Mouse (Mus musculus): ENCODE measurements at regions not wholly inside any gene's neighbourhood (a gene's known extent, or its start where the extent isn't known, plus 50 kb on each side); places are given as distances from the start of the nearest gene placed in this dataset.
A peak's percentile ranks its signal among the peaks of the same experiment; 100 is the strongest.
"Not testable (repeated sequence)": the region's sequence is repeated elsewhere in the genome, so short reads cannot be mapped to it uniquely, and the experiment has no call there.

DNA sequence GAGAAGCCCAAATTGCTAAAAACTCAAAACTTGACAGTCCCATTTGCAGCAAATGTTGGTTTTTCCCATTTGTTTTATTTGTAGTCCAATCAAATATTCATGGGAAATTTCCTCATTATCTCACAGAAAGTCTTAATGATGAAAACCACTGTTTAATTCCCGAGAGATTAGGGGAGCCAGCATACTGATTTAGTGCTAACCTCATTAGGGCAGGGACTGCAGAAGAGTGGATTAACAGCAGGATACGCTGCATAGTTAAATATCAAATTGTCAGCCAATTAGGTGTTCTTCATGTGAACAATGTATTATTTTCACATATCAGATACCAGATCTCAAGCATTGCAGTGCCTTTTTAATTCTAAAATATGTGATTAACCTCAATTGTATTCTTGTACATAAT lies 264.0 kb upstream of the 4933412E24Rik start:
- Histone ChIP-seq H3K36me3 (ENCODE audit: control insufficient read depth, insufficient read depth, low read length) (no peaks in the 10 kb centered on the region), H3K4me3 (ENCODE audit: low read depth, low read length) (no peak overlapping the region), H3K9me3 (ENCODE audit: control insufficient read depth, low read length) (no peaks in the 10 kb centered on the region), H3K4me2 (ENCODE audit: low read depth, low read length) (no peak overlapping the region), H3K4me1 (ENCODE audit: control insufficient read depth, insufficient read depth, low read length) (no peaks in the 10 kb centered on the region), H3K27me3 (replicated peaks; ENCODE audit: control insufficient read depth, insufficient read depth, low read length) (no peaks in the 10 kb centered on the region), H3K9ac (ENCODE audit: low read depth, low read length) (no peak overlapping the region), H3K27ac (replicated peaks; ENCODE audit: low read depth, low read length) (no peak overlapping the region)
- DNase-seq (ENCODE audit: low spot score) = peak; percentile 13
- ATAC-seq (ENCODE audit: low read depth) = peak; percentile 65; the same call in 1 of the 2 replicates
- WGBS = 74% methylated on average over 2 of the region's 2 CpGs

DNA sequence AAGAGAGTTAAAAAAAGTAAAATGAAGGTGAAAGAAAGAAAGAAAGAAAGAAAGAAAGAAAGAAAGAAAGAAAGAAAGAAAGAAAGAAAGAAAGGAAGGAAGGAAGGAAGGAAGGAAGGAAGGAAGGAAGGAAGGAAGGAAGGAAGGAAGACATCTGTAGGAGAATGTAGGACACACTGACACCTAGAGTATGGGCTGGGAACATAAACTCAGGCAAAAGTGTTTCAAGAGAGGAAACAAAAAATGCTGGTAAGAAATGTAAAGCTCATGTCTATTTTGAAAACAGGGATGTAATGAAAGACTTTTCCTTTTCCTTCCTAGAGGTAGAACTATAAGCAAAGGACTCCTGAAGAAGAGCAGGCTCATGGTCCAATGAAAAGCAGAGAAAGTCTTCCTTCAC lies 237.2 kb upstream of the 4933412E24Rik start:
- ATAC-seq (ENCODE audit: low read depth); H3K4me1 ChIP-seq (ENCODE audit: control insufficient read depth, insufficient read depth, low read length); H3K9me3 ChIP-seq (ENCODE audit: control insufficient read depth, low read length); DNase-seq (ENCODE audit: low spot score); H3K27me3 ChIP-seq (replicated peaks; ENCODE audit: control insufficient read depth, insufficient read depth, low read length); H3K4me2 ChIP-seq (ENCODE audit: low read depth, low read length); H3K4me3 ChIP-seq (ENCODE audit: low read depth, low read length); H3K36me3 ChIP-seq (ENCODE audit: control insufficient read depth, insufficient read depth, low read length); H3K9ac ChIP-seq (ENCODE audit: low read depth, low read length); H3K27ac ChIP-seq (replicated peaks; ENCODE audit: low read depth, low read length): not testable (repeated sequence)

DNA sequence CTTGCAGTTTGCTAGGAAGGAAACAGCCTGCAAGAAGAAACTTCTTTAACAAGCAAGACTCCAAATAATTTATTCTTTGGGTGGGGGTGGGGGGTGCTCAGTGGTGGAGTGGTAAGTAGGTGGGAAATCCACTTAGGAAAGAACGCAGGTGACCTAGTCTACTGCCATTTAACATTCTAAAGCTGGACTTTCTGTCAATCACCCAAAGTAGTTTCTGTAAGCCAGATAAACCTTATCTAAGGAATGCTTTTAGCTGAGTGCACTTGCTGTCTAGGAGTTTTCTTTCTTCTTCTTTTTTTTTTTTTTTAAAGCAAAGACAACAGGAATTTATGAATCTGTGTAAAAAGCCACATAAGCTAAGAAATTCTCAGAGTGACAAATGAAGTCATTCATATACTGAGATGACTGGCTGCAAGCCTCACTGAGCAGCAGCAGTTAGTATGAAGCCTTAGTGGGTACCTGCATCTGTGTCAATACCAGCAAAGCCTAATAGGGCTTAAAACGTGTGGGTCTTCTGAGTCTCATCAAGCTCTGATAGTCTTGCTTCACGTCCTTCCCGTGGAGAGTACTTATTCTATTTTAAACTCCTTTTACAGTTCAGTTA lies 210.0 kb upstream of the 4933412E24Rik start:
- DNase-seq (ENCODE audit: low spot score) = no peak
- Histone ChIP-seq H3K9me3 (ENCODE audit: control insufficient read depth, low read length) (no peaks in the 10 kb centered on the region), H3K4me3 (ENCODE audit: low read depth, low read length) (no peak overlapping the region), H3K36me3 (ENCODE audit: control insufficient read depth, insufficient read depth, low read length) (no peaks in the 10 kb centered on the region), H3K27me3 (replicated peaks; ENCODE audit: control insufficient read depth, insufficient read depth, low read length) (no peaks in the 10 kb centered on the region), H3K4me1 (ENCODE audit: control insufficient read depth, insufficient read depth, low read length) (no peaks in the 10 kb centered on the region), H3K4me2 (ENCODE audit: low read depth, low read length) (no peak overlapping the region), H3K27ac (replicated peaks; ENCODE audit: low read depth, low read length) (no peak overlapping the region), H3K9ac (ENCODE audit: low read depth, low read length) (no peak overlapping the region)
- no peak for ATAC-seq (ENCODE audit: low read depth)
- 71% methylated on average over 4 of the region's 4 CpGs for WGBS

- ATAC-seq (ENCODE audit: low read depth) (no peak), DNase-seq (ENCODE audit: low spot score) (no peak)
- Histone ChIP-seq H3K4me3 (ENCODE audit: low read depth, low read length) (no peak overlapping the region), H3K36me3 (ENCODE audit: control insufficient read depth, insufficient read depth, low read length) (no peaks in the 10 kb centered on the region), H3K27me3 (replicated peaks; ENCODE audit: control insufficient read depth, insufficient read depth, low read length) (no peaks in the 10 kb centered on the region), H3K4me2 (ENCODE audit: low read depth, low read length) (no peak overlapping the region), H3K27ac (replicated peaks; ENCODE audit: low read depth, low read length) (no peak overlapping the region), H3K9me3 (ENCODE audit: control insufficient read depth, low read length) (no peaks in the 10 kb centered on the region), H3K9ac (ENCODE audit: low read depth, low read length) (no peak overlapping the region), H3K4me1 (ENCODE audit: control insufficient read depth, insufficient read depth, low read length) (no peaks in the 10 kb centered on the region)
Observed at GRCm38 (mm10) chr15:60195070-60195469, 178.7 kb upstream of the 4933412E24Rik start.

- ATAC-seq (ENCODE audit: low read depth) (no peak), DNase-seq (ENCODE audit: low spot score) (no peak)
- no peak overlapping the region for H3K4me2 ChIP-seq (ENCODE audit: low read depth, low read length)
- no peaks in the 10 kb centered on the region for H3K36me3 ChIP-seq (ENCODE audit: control insufficient read depth, insufficient read depth, low read length)
- H3K9ac ChIP-seq (ENCODE audit: low read depth, low read length) = no peak overlapping the region
- WGBS = 77% methylated on average over 3 of the region's 3 CpGs
- no peaks in the 10 kb centered on the region for H3K9me3 ChIP-seq (ENCODE audit: control insufficient read depth, low read length)
- H3K27me3 ChIP-seq (replicated peaks; ENCODE audit: control insufficient read depth, insufficient read depth, low read length) = no peaks in the 10 kb centered on the region
- no peaks in the 10 kb centered on the region for H3K4me1 ChIP-seq (ENCODE audit: control insufficient read depth, insufficient read depth, low read length)
- no peak overlapping the region for H3K27ac ChIP-seq (replicated peaks; ENCODE audit: low read depth, low read length)
- H3K4me3 ChIP-seq (ENCODE audit: low read depth, low read length) = no peak overlapping the region
Observed at GRCm38 (mm10) chr15:60193157-60193556, 176.7 kb upstream of the 4933412E24Rik start.

DNA sequence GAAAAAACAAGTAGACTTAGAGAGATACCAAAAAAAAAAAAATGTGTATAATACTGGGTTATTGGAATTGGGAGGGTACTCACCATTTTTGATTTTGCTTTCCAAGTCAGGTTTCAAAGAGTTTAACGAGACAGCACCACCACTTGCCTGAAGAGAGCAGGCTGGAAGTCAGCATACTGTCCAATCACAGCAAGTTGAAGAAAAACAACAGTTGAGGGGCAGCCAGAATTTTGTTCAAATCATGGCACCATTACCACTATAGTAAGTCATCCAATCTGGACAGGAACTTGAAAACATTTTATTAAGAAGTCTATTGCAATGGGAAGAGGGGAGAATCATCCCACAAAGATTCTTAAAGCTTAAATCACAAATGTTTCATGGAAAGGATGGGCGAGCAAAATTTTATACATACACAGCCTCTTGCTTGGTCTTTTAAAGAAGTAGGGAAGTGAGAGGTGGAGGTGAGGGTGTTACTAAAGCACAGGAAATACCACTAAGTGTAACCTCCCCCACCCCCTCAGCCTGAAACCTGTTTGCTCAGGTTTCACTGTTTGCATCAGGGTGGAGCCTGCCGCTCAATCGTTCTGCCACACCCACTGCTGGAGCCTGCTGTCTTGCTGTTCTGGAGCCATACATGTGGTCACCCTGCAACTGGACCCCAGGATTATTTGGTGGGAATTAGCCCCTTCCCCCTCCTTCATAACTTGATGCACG lies 170.7 kb upstream of the 4933412E24Rik start:
- WGBS = 43% methylated on average over 5 of the region's 5 CpGs
- Histone ChIP-seq H3K9me3 (ENCODE audit: control insufficient read depth, low read length) (no peaks in the 10 kb centered on the region), H3K27ac (replicated peaks; ENCODE audit: low read depth, low read length) (no peak overlapping the region), H3K27me3 (replicated peaks; ENCODE audit: control insufficient read depth, insufficient read depth, low read length) (no peaks in the 10 kb centered on the region), H3K36me3 (ENCODE audit: control insufficient read depth, insufficient read depth, low read length) (no peaks in the 10 kb centered on the region), H3K4me3 (ENCODE audit: low read depth, low read length) (no peak overlapping the region), H3K4me1 (ENCODE audit: control insufficient read depth, insufficient read depth, low read length) (no peaks in the 10 kb centered on the region), H3K4me2 (ENCODE audit: low read depth, low read length) (no peak overlapping the region), H3K9ac (ENCODE audit: low read depth, low read length) (no peak overlapping the region)
- DNase-seq (ENCODE audit: low spot score) (no peak), ATAC-seq (ENCODE audit: low read depth) (no peak)

GRCm38 (mm10) chr15:60141554-60142070 lies 125.2 kb upstream of the 4933412E24Rik start:
- no peak overlapping the region for H3K4me2 ChIP-seq (ENCODE audit: low read depth, low read length)
- no peaks in the 10 kb centered on the region for H3K27me3 ChIP-seq (replicated peaks; ENCODE audit: control insufficient read depth, insufficient read depth, low read length)
- no peak overlapping the region for H3K9ac ChIP-seq (ENCODE audit: low read depth, low read length)
- DNase-seq (ENCODE audit: low spot score) (no peak), ATAC-seq (ENCODE audit: low read depth) (no peak)
- H3K27ac ChIP-seq (replicated peaks; ENCODE audit: low read depth, low read length) = no peak overlapping the region
- 72% methylated on average over 6 of the region's 6 CpGs for WGBS
- no peaks in the 10 kb centered on the region for H3K9me3 ChIP-seq (ENCODE audit: control insufficient read depth, low read length)
- no peaks in the 10 kb centered on the region for H3K4me1 ChIP-seq (ENCODE audit: control insufficient read depth, insufficient read depth, low read length)
- H3K4me3 ChIP-seq (ENCODE audit: low read depth, low read length) = no peak overlapping the region
- no peaks in the 10 kb centered on the region for H3K36me3 ChIP-seq (ENCODE audit: control insufficient read depth, insufficient read depth, low read length)

DNA sequence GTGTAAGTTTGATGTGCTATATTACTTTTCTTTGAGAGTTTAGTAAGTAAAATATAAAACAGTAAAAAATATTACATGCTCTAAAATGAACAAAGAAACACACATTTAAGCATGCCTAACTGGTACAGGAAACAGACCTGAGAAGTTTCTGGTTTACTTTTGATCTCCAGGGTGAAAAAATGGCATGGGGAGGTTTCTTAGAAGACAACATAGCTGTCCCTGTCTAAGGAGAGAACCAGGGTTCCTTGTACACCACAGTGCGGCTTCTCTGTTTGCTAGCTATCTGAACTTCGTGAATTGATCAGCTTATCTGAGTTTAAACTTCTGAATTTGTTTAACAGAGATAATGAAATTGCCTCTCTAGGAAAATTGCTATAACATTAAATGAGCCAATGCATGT lies 120.3 kb upstream of the 4933412E24Rik start:
- Histone ChIP-seq H3K27ac (replicated peaks; ENCODE audit: low read depth, low read length) (no peak overlapping the region), H3K27me3 (replicated peaks; ENCODE audit: control insufficient read depth, insufficient read depth, low read length) (no peaks in the 10 kb centered on the region), H3K4me2 (ENCODE audit: low read depth, low read length) (no peak overlapping the region), H3K4me3 (ENCODE audit: low read depth, low read length) (no peak overlapping the region), H3K9me3 (ENCODE audit: control insufficient read depth, low read length) (no peaks in the 10 kb centered on the region), H3K4me1 (ENCODE audit: control insufficient read depth, insufficient read depth, low read length) (no peaks in the 10 kb centered on the region), H3K36me3 (ENCODE audit: control insufficient read depth, insufficient read depth, low read length) (no peaks in the 10 kb centered on the region), H3K9ac (ENCODE audit: low read depth, low read length) (no peak overlapping the region)
- ATAC-seq (ENCODE audit: low read depth) = no peak
- WGBS = 76% methylated on average over 2 of the region's 2 CpGs
- no peak for DNase-seq (ENCODE audit: low spot score)

DNA sequence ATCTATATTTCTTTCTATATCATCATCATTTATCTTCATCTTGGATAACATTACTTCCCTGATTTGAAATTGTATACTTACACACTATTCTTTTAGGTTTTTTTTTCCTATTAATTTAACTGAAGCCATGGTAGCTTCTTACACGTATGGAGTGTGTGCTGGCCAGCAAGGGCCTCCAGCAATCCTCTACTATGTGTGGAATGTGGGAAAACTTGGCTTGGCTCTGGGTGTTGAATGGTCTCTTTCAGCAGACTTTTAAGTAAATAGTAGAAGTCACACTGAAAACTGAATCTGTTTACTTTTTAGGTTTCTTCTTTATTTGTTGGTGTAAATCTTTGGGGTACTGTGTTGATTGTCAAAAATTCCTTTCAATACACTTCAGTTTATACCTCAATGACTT lies 118.1 kb upstream of the 4933412E24Rik start:
- Histone ChIP-seq H3K4me3 (ENCODE audit: low read depth, low read length) (no peak overlapping the region), H3K9ac (ENCODE audit: low read depth, low read length) (no peak overlapping the region), H3K27me3 (replicated peaks; ENCODE audit: control insufficient read depth, insufficient read depth, low read length) (no peaks in the 10 kb centered on the region), H3K36me3 (ENCODE audit: control insufficient read depth, insufficient read depth, low read length) (no peaks in the 10 kb centered on the region), H3K4me1 (ENCODE audit: control insufficient read depth, insufficient read depth, low read length) (no peaks in the 10 kb centered on the region; the same call in 1 of the 2 replicates), H3K4me2 (ENCODE audit: low read depth, low read length) (no peak overlapping the region), H3K9me3 (ENCODE audit: control insufficient read depth, low read length) (no peaks in the 10 kb centered on the region), H3K27ac (replicated peaks; ENCODE audit: low read depth, low read length) (no peak overlapping the region)
- DNase-seq (ENCODE audit: low spot score) = peak; percentile 54
- 12% methylated on average over 1 of the region's 1 CpGs for WGBS
- no peak for ATAC-seq (ENCODE audit: low read depth)
